Mouse (Mus musculus): ENCODE results near the gene Gpr107. TPM values are rescaled to one million over a fixed set of nuclear protein-coding genes. Genes with fewer than 3 reads are reported as not detected.
A peak's percentile ranks its signal among the peaks of the same experiment; 100 is the strongest.

The Gpr107 gene
- polyA plus RNA-seq, 1 experiment from 2014 or later, result 30.4 TPM

DNA sequence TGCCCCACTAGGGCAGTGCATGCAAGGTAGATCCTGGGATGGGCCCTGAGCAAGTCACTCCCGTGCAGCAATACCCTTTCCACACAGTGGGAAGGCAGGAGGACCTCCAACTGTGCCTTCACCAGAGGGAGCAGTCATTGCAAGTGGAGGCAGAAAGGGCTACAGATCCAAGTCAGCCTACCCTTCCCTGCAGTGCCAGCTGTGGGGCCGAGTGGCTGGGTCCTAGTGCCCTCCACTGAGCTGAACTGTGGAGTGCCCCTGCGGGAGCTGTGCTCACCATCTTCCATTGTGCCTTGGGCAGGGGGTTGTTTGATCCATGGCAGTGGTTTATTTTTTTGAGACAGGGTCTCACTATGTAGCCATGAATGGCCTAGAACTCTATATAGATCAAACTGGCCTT is 59.1 kb downstream of the Gpr107 start:
- H3K27ac ChIP-seq (ENCODE audit: low read length), result no peak overlapping the region
- H3K4me2 ChIP-seq (ENCODE audit: low read depth, low read length), result no peak overlapping the region
- 0 out of 2 replicates have a peak, but pooled peaks cover 3% of the 10 kb centered on the region for H3K4me1 ChIP-seq (ENCODE audit: control insufficient read depth, insufficient read depth, low read length)
- peak; percentile 63 for ATAC-seq
- H3K9ac ChIP-seq (ENCODE audit: low read depth, low read length), result no peak overlapping the region
- no peaks in the 10 kb centered on the region for H3K27me3 ChIP-seq (replicated peaks; ENCODE audit: control insufficient read depth, insufficient read depth, low read length)
- WGBS, result 50% methylated on average over 3 of the region's 3 CpGs
- H3K36me3 ChIP-seq (ENCODE audit: control insufficient read depth, insufficient read depth, low read length), result peaks cover 11% of the 10 kb centered on the region
- no peaks in the 10 kb centered on the region for H3K9me3 ChIP-seq (ENCODE audit: control insufficient read depth, low read length)
- no peak overlapping the region for H3K4me3 ChIP-seq (ENCODE audit: low read length)

- 86% methylated on average over 16 of the region's 16 CpGs for WGBS
- Histone ChIP-seq H3K9me3 (ENCODE audit: control insufficient read depth, low read length) (no peaks in the 10 kb centered on the region), H3K4me3 (ENCODE audit: low read length) (no peak overlapping the region), H3K27me3 (replicated peaks; ENCODE audit: control insufficient read depth, insufficient read depth, low read length) (no peaks in the 10 kb centered on the region), H3K9ac (ENCODE audit: low read depth, low read length) (no peak overlapping the region), H3K4me1 (ENCODE audit: control insufficient read depth, insufficient read depth, low read length) (0 out of 2 replicates have a peak, but pooled peaks cover 3% of the 10 kb centered on the region), H3K36me3 (ENCODE audit: control insufficient read depth, insufficient read depth, low read length) (peaks cover 13% of the 10 kb centered on the region), H3K27ac (ENCODE audit: low read length) (no peak overlapping the region), H3K4me2 (ENCODE audit: low read depth, low read length) (no peak overlapping the region)
- no peak for ATAC-seq
Observed at GRCm38 (mm10) chr2:31214211-31214796, 62.2 kb downstream of the Gpr107 start.

DNA sequence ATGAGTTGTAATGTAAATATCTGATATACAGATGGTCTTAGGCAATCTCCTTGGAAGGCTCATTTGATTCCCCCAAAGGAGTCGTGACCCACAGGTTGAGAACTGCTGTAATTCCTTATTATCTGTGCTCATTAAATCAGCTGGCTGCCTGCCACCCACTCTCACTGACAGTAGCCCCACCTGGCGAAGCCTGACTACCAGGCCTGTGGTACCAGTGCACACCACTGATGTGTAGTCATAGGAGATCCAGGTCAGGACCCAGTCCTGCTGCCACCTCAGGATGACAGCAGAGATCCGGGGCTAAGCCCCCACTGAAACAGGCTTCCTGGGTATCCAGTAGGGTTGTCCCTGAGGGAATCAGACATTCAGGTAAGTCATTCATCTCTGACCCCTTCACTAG is 66.5 kb downstream of the Gpr107 start:
- ATAC-seq, result no peak
- H3K27me3 ChIP-seq (replicated peaks; ENCODE audit: control insufficient read depth, insufficient read depth, low read length), result no peaks in the 10 kb centered on the region
- no peak overlapping the region for H3K27ac ChIP-seq (ENCODE audit: low read length)
- H3K4me3 ChIP-seq (ENCODE audit: low read length), result no peak overlapping the region
- H3K4me2 ChIP-seq (ENCODE audit: low read depth, low read length), result no peak overlapping the region
- H3K9ac ChIP-seq (ENCODE audit: low read depth, low read length), result no peak overlapping the region
- H3K4me1 ChIP-seq (ENCODE audit: control insufficient read depth, insufficient read depth, low read length), result no peaks in the 10 kb centered on the region
- 74% methylated on average over 3 of the region's 3 CpGs for WGBS
- H3K9me3 ChIP-seq (ENCODE audit: control insufficient read depth, low read length), result no peaks in the 10 kb centered on the region
- H3K36me3 ChIP-seq (ENCODE audit: control insufficient read depth, insufficient read depth, low read length), result peaks cover 9% of the 10 kb centered on the region

GRCm38 (mm10) chr2:31219470-31219869 is 67.4 kb downstream of the Gpr107 start:
- Histone ChIP-seq H3K4me2 (ENCODE audit: low read depth, low read length) (no peak overlapping the region), H3K9me3 (ENCODE audit: control insufficient read depth, low read length) (no peaks in the 10 kb centered on the region), H3K27ac (ENCODE audit: low read length) (no peak overlapping the region), H3K9ac (ENCODE audit: low read depth, low read length) (no peak overlapping the region), H3K27me3 (replicated peaks; ENCODE audit: control insufficient read depth, insufficient read depth, low read length) (no peaks in the 10 kb centered on the region), H3K4me3 (ENCODE audit: low read length) (no peak overlapping the region), H3K36me3 (ENCODE audit: control insufficient read depth, insufficient read depth, low read length) (peaks cover 4% of the 10 kb centered on the region; the same call in 1 of the 2 replicates), H3K4me1 (ENCODE audit: control insufficient read depth, insufficient read depth, low read length) (no peaks in the 10 kb centered on the region)
- ATAC-seq, result no peak
- 65% methylated on average over 6 of the region's 6 CpGs for WGBS

DNA sequence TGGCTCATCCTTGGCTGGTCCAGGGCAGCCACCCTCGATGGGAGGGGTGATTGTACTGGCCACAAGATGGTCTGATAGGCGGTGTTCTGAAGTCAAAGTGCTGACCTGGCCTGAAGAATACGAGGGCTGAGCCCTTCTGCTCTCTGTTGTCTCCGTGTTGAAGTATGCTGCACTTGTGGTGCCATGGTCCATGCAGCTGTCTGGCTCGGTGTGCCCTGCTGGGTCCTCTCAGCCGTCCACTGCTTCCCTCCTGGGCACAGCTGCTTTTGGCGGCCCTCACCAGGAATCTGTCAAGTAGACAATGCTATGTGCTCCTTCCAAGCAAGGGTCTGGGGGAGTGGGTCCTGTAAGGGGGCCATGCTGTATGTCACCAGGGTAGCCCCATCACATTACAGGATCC is 68.7 kb downstream of the Gpr107 start:
- no peak overlapping the region for H3K4me2 ChIP-seq (ENCODE audit: low read depth, low read length)
- 69% methylated on average over 7 of the region's 7 CpGs for WGBS
- no peaks in the 10 kb centered on the region for H3K4me1 ChIP-seq (ENCODE audit: control insufficient read depth, insufficient read depth, low read length)
- H3K27me3 ChIP-seq (replicated peaks; ENCODE audit: control insufficient read depth, insufficient read depth, low read length), result no peaks in the 10 kb centered on the region
- no peak overlapping the region for H3K4me3 ChIP-seq (ENCODE audit: low read length)
- no peak overlapping the region for H3K27ac ChIP-seq (ENCODE audit: low read length)
- H3K36me3 ChIP-seq (ENCODE audit: control insufficient read depth, insufficient read depth, low read length), result 0 out of 2 replicates have a peak, but pooled peaks cover 4% of the 10 kb centered on the region
- no peak overlapping the region for H3K9ac ChIP-seq (ENCODE audit: low read depth, low read length)
- no peaks in the 10 kb centered on the region for H3K9me3 ChIP-seq (ENCODE audit: control insufficient read depth, low read length)
- ATAC-seq, result no peak

- Histone ChIP-seq H3K36me3 (ENCODE audit: control insufficient read depth, insufficient read depth, low read length) (0 out of 2 replicates have a peak, but pooled peaks cover 2% of the 10 kb centered on the region), H3K4me1 (ENCODE audit: control insufficient read depth, insufficient read depth, low read length) (no peaks in the 10 kb centered on the region), H3K9ac (ENCODE audit: low read depth, low read length) (no peak overlapping the region), H3K4me2 (ENCODE audit: low read depth, low read length) (no peak overlapping the region), H3K9me3 (ENCODE audit: control insufficient read depth, low read length) (no peaks in the 10 kb centered on the region), H3K27ac (ENCODE audit: low read length) (no peak overlapping the region), H3K4me3 (ENCODE audit: low read length) (no peak overlapping the region), H3K27me3 (replicated peaks; ENCODE audit: control insufficient read depth, insufficient read depth, low read length) (no peaks in the 10 kb centered on the region)
- no peak for ATAC-seq
- 80% methylated on average over 5 of the region's 5 CpGs for WGBS
Observed at GRCm38 (mm10) chr2:31221582-31221981, 69.5 kb downstream of the Gpr107 start.

DNA sequence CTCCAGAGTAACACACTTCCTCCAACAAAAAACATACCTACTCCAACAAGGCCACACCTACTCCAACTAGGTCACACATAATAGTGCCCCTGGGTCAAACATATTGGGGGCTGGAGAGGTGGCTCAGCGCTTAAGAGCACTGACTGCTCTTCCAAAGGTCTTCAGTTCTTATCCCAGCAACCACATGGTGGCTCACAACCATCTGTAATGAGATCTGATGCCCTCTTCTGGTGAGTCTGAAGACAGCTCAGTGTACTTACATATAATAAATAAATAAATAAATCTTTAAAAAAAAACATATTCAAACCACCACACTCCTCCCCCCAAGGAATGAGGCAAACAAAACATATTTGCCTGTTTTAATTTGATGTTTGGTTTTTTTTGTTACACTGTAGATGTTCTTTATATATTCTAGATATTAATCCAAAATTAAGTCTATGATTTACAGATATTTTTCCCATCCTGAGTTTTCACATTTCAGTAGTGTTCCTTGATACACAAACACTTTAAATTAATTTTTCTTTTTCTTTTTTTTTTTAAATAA is 76.7 kb downstream of the Gpr107 start:
- Histone ChIP-seq H3K9ac (ENCODE audit: low read depth, low read length) (no peak overlapping the region), H3K4me2 (ENCODE audit: low read depth, low read length) (no peak overlapping the region), H3K4me1 (ENCODE audit: control insufficient read depth, insufficient read depth, low read length) (no peaks in the 10 kb centered on the region), H3K36me3 (ENCODE audit: control insufficient read depth, insufficient read depth, low read length) (no peaks in the 10 kb centered on the region), H3K27me3 (replicated peaks; ENCODE audit: control insufficient read depth, insufficient read depth, low read length) (no peaks in the 10 kb centered on the region), H3K4me3 (ENCODE audit: low read length) (no peak overlapping the region), H3K9me3 (ENCODE audit: control insufficient read depth, low read length) (no peaks in the 10 kb centered on the region), H3K27ac (ENCODE audit: low read length) (no peak overlapping the region)
- whole genome bisulfite sequencing, result 47% methylated on average over 1 of the region's 1 CpGs
- ATAC-seq, result no peak

DNA sequence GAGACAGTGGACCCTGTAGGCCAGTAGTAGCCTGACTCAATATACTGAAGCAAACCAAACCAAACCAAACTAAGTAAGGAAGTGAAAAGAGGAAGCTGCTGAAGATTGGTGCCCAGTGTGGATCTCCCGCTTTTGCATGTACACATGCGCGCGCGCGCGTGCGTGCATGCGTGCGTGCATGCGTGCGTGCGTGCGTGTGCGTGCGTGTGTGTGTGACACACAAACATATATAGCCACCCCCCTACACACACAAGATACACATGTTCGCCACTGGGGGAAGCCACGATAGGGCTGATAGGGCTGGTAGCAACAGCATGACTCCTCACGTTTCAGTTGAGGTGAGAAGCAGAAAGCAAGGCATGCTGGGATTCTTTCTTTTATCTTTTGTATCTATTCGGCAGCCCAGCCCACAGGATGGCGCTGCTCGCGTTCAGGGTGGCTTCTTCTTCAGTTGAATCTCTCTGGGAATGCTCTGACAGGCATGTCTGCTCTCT is 87.1 kb downstream of the Gpr107 start:
- Histone ChIP-seq H3K27ac (ENCODE audit: low read length) (no peak overlapping the region), H3K36me3 (ENCODE audit: control insufficient read depth, insufficient read depth, low read length) (no peaks in the 10 kb centered on the region), H3K9ac (ENCODE audit: low read depth, low read length) (no peak overlapping the region), H3K4me1 (ENCODE audit: control insufficient read depth, insufficient read depth, low read length) (peaks cover 3% of the 10 kb centered on the region; the same call in 1 of the 2 replicates), H3K4me3 (ENCODE audit: low read length) (peak overlapping the region; percentile 28), H3K9me3 (ENCODE audit: control insufficient read depth, low read length) (no peaks in the 10 kb centered on the region), H3K4me2 (ENCODE audit: low read depth, low read length) (peak overlapping the region; percentile 43), H3K27me3 (replicated peaks; ENCODE audit: control insufficient read depth, insufficient read depth, low read length) (no peaks in the 10 kb centered on the region; the same call in 1 of the 2 replicates)
- ATAC-seq, result peak; percentile 33; the same call in 1 of the 2 replicates
- 37% methylated on average over 23 of the region's 23 CpGs for WGBS

- Histone ChIP-seq H3K27ac (ENCODE audit: low read length) (no peak overlapping the region), H3K4me1 (ENCODE audit: control insufficient read depth, insufficient read depth, low read length) (peaks cover 9% of the 10 kb centered on the region; the same call in 1 of the 2 replicates), H3K9ac (ENCODE audit: low read depth, low read length) (no peak overlapping the region), H3K27me3 (replicated peaks; ENCODE audit: control insufficient read depth, insufficient read depth, low read length) (no peaks in the 10 kb centered on the region; the same call in 1 of the 2 replicates), H3K4me2 (ENCODE audit: low read depth, low read length) (peak overlapping the region; percentile 43; the same call in 1 of the 2 replicates), H3K9me3 (ENCODE audit: control insufficient read depth, low read length) (no peaks in the 10 kb centered on the region), H3K4me3 (ENCODE audit: low read length) (0 out of 2 replicates have a peak overlapping the region, but pooled peaks have one; percentile 28), H3K36me3 (ENCODE audit: control insufficient read depth, insufficient read depth, low read length) (no peaks in the 10 kb centered on the region)
- ATAC-seq, result no peak
- WGBS, result 75% methylated on average over 6 of the region's 6 CpGs
Observed at GRCm38 (mm10) chr2:31239833-31240232, 87.7 kb downstream of the Gpr107 start.
